19 mouse cellular contexts compared by ENCODE assay signal in the genomic region with DNA sequence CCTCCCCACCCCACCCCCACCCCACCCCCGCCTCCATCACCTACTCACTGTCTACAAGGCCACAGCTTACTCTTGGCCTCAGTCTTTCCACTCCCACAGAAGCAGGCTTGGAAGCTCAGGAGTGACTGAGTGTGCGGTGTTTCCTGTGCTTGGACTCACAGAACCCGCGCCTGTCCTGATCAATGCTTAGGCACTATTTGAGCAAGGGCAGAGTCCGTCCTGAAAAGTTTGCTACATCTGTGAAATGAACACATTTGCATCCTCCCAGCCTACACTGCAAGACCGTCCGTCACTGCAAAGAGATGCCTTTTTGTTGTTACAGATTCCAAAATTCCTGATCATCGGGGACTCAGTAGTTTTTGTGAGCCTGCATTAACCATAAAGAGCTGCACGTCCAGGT.
"Had no signal": no experiment of that assay in that cellular context is flagged by ENCODE, and none has a peak within 500 bp of the region (broad histone marks: within the 10 kb centered on the region; RNA-seq: fewer than 3 reads in every experiment).

No protein-coding gene starts in this region.

- H3K4me2 ChIP-seq: limb, embryonic 13.5 days; midbrain, embryonic 13.5 days; neural tube, embryonic 13.5 days; stomach, embryonic 15.5 days had no signal

- H3K27ac ChIP-seq: limb, embryonic 13.5 days; liver, embryonic 14.5 days; midbrain, embryonic 13.5 days; neural tube, embryonic 13.5 days; stomach, embryonic 15.5 days had no signal

- H3K9ac ChIP-seq: limb, embryonic 13.5 days; liver, embryonic 14.5 days; midbrain, embryonic 13.5 days; neural tube, embryonic 13.5 days; stomach, embryonic 15.5 days had no signal

- H3K9me3 ChIP-seq: limb, embryonic 13.5 days; midbrain, embryonic 13.5 days; neural tube, embryonic 13.5 days; stomach, embryonic 15.5 days had no signal

- H3K4me3 ChIP-seq: limb, embryonic 13.5 days; midbrain, embryonic 13.5 days; neural tube, embryonic 13.5 days; stomach, embryonic 15.5 days had no signal

- DNase-seq: kidney, adult 18-20 months; kidney, adult 9 months; kidney, postnatal 14 days; kidney, postnatal 4 days; left cerebral cortex, postnatal 4 days; lung, adult 2 months; lung, postnatal 14 days; lung, postnatal 4 days; retina, postnatal 1 day; right cerebral cortex, postnatal 25 days; spleen, adult 18-20 months; thymus, postnatal 36 days had no signal

- H3K36me3 ChIP-seq: limb, embryonic 13.5 days; midbrain, embryonic 13.5 days; neural tube, embryonic 13.5 days; stomach, embryonic 15.5 days had no signal

- ATAC-seq: intestine, embryonic 16.5 days; midbrain, embryonic 13.5 days; midbrain, embryonic 16.5 days had no signal

- H3K27me3 ChIP-seq: limb, embryonic 13.5 days; midbrain, embryonic 13.5 days; neural tube, embryonic 13.5 days; stomach, embryonic 15.5 days had no signal
